ENCODE assay signal across 9 mouse cellular contexts in the genomic region with DNA sequence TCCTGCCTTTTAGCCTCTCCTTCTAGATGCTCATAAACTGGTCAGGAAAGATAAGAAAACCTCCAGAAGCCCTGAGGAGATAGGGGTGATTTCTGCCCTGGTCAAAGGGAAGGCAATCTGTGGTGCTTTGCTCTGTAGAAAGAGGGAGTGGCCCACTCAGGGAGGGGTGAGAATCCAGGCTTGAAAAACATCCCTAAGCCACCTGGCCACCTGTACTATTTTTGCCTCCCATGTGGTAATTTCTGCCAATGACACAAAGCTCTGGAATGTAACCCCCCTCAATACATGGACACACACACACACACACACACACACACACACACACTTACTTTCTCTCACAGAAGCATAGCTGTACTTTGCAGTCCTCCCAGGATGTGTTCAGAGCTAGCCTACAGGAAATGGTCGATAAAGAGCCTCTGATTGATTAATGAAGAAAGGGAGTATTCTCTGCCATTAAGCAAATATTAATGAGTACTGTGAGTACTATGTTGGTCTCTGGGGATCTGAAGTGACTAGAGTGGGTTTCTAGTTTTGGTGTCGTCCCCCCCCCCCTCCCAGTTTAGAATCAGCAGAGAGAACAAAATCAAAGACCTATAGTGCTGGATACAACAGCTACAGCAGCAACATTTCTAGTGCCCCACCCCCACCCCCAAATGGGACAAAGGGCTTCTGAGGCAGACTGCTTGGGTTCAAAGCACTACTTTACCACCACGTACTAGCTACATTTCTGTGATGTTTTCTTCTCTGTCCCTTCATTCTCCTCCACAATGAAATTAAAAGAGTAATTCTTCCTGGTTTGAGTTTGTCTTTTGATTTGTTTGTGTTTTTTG. TPM values are rescaled to one million over a fixed set of nuclear protein-coding genes. Genes with fewer than 3 reads are reported as not detected.
A peak's percentile ranks its signal among the peaks of the same experiment; 100 is the strongest.
DNase-seq lines count a peak whose midpoint lies in the region; ATAC-seq and TF ChIP-seq lines count a peak whose summit lies in the region.
"Had no signal": no experiment of that assay in that cellular context is flagged by ENCODE, and none has a peak within 500 bp of the region (broad histone marks: within the 10 kb centered on the region; RNA-seq: fewer than 3 reads in every experiment).

No protein-coding gene starts in this region.

- 38% methylated on average over 3 of the region's 3 CpGs for WGBS in heart, embryonic 11.5 days (ENCODE audit: insufficient replicate concordance)
- WGBS in thymus, adult 2 months, result 40% methylated on average over 3 of the region's 3 CpGs
- 22% methylated on average over 3 of the region's 3 CpGs for WGBS in kidney, embryonic 15.5 days
- WGBS in stomach, postnatal 0 days, result 38% methylated on average over 3 of the region's 3 CpGs

- ATAC-seq in heart, embryonic 11.5 days (replicated peaks; ENCODE audit: insufficient number of reproducible peaks, low FRiP score, low TSS enrichment), result peak; percentile 76
- peak; percentile 41 for ATAC-seq in kidney, embryonic 15.5 days (replicated peaks; ENCODE audit: low FRiP score)
- ATAC-seq in stomach, postnatal 0 days (ENCODE audit: low FRiP score, low TSS enrichment), result peak; percentile 62

- no peaks in the 10 kb centered on the region for H3K27me3 ChIP-seq in heart, embryonic 11.5 days (ENCODE audit: control insufficient read depth, insufficient read depth, low read length)
- no peaks in the 10 kb centered on the region for H3K27me3 ChIP-seq in thymus, adult 2 months (ENCODE audit: control insufficient read depth, insufficient read depth, low read length)
- H3K27me3 ChIP-seq in kidney, embryonic 15.5 days, result no peaks in the 10 kb centered on the region
- H3K27me3 ChIP-seq in stomach, postnatal 0 days (ENCODE audit: control insufficient read depth, insufficient read depth, low read length), result no peaks in the 10 kb centered on the region
- H3K27me3 ChIP-seq: limb, embryonic 12.5 days had no signal

- peak overlapping the region; percentile 78 for H3K27ac ChIP-seq in heart, embryonic 11.5 days (ENCODE audit: low read depth, low read length)
- H3K27ac ChIP-seq in thymus, adult 2 months (ENCODE audit: control insufficient read depth, insufficient read depth, low read length), result peak overlapping the region; percentile 64
- H3K27ac ChIP-seq in kidney, embryonic 15.5 days, result peak overlapping the region; percentile 70
- H3K27ac ChIP-seq in stomach, postnatal 0 days (replicated peaks), result peak overlapping the region; percentile 71

- no peak for TF ChIP-seq CTCF in thymus, adult 2 months (IDR thresholded peaks at IDR 0.05; ENCODE audit: borderline replicate concordance, control insufficient read depth, extremely low read depth, insufficient read depth, low read length, poor library complexity)
- TF ChIP-seq CTCF in stomach, postnatal 0 days (IDR thresholded peaks at IDR 0.05; ENCODE audit: low read depth), result no peak

- no peaks in the 10 kb centered on the region for H3K9me3 ChIP-seq in heart, embryonic 11.5 days (replicated peaks; ENCODE audit: control insufficient read depth, low read length)
- no peaks in the 10 kb centered on the region for H3K9me3 ChIP-seq in kidney, embryonic 15.5 days (replicated peaks)
- H3K9me3 ChIP-seq in stomach, postnatal 0 days (ENCODE audit: control insufficient read depth, low read length), result no peaks in the 10 kb centered on the region
- H3K9me3 ChIP-seq: limb, embryonic 12.5 days had no signal

- H3K9ac ChIP-seq in heart, embryonic 11.5 days (ENCODE audit: low read depth, low read length), result no peak overlapping the region
- H3K9ac ChIP-seq in kidney, embryonic 15.5 days, result no peak overlapping the region
- no peak overlapping the region for H3K9ac ChIP-seq in stomach, postnatal 0 days (ENCODE audit: low read length)
- H3K9ac ChIP-seq: limb, embryonic 12.5 days had no signal

- no peak for TF ChIP-seq EP300 in stomach, postnatal 0 days (optimal IDR thresholded peaks at IDR 0.05)

- H3K4me1 ChIP-seq in heart, embryonic 11.5 days (ENCODE audit: control insufficient read depth, insufficient read depth, low read length), result peaks cover 46% of the 10 kb centered on the region
- H3K4me1 ChIP-seq in thymus, adult 2 months (replicated peaks; ENCODE audit: control insufficient read depth, insufficient read depth, low read length), result peaks cover 42% of the 10 kb centered on the region
- peaks cover 51% of the 10 kb centered on the region for H3K4me1 ChIP-seq in kidney, embryonic 15.5 days
- H3K4me1 ChIP-seq in stomach, postnatal 0 days (replicated peaks; ENCODE audit: control insufficient read depth, insufficient read depth), result peaks cover 4% of the 10 kb centered on the region; the same call in 1 of the 2 replicates

- no peak for DNase-seq in heart, postnatal 4 days
- peak; percentile 7 for DNase-seq in thymus, adult 2 months
- no peak for DNase-seq in thymus, postnatal 25 days
- DNase-seq in stomach, postnatal 0 days (ENCODE audit: low spot score), result peak; percentile 40
- DNase-seq in cerebellum, adult 11 months, result no peak
- no peak for DNase-seq in urinary bladder, postnatal 10 days (ENCODE audit: low spot score)

- no peak overlapping the region for H3K4me3 ChIP-seq in heart, embryonic 11.5 days (ENCODE audit: low read depth, low read length)
- H3K4me3 ChIP-seq in thymus, adult 2 months (ENCODE audit: control insufficient read depth, insufficient read depth, low read length), result no peak overlapping the region
- no peak overlapping the region for H3K4me3 ChIP-seq in kidney, embryonic 15.5 days (replicated peaks)
- H3K4me3 ChIP-seq in stomach, postnatal 0 days (ENCODE audit: low read depth, low read length), result no peak overlapping the region
- H3K4me3 ChIP-seq: limb, embryonic 12.5 days had no signal

- H3K4me2 ChIP-seq in heart, embryonic 11.5 days, result no peak overlapping the region
- H3K4me2 ChIP-seq in kidney, embryonic 15.5 days, result no peak overlapping the region
- no peak overlapping the region for H3K4me2 ChIP-seq in stomach, postnatal 0 days (replicated peaks; ENCODE audit: low read depth)
- H3K4me2 ChIP-seq: limb, embryonic 12.5 days had no signal

- no peaks in the 10 kb centered on the region for H3K36me3 ChIP-seq in heart, embryonic 11.5 days (ENCODE audit: control insufficient read depth, insufficient read depth, low read length)
- H3K36me3 ChIP-seq in thymus, adult 2 months (ENCODE audit: control insufficient read depth, insufficient read depth, low read length), result no peaks in the 10 kb centered on the region
- H3K36me3 ChIP-seq in kidney, embryonic 15.5 days, result peaks cover 6% of the 10 kb centered on the region; the same call in 1 of the 2 replicates
- no peaks in the 10 kb centered on the region; the same call in 1 of the 2 replicates for H3K36me3 ChIP-seq in stomach, postnatal 0 days (ENCODE audit: control insufficient read depth, insufficient read depth, low read length)

- no peak for TF ChIP-seq POLR2A in thymus, adult 2 months (IDR thresholded peaks at IDR 0.05; ENCODE audit: control insufficient read depth, extremely low read depth, insufficient read depth, low read length, poor library complexity)

RNA-seq across cellular contexts. Expression of a gene that starts 20.0 kb away (rescaled TPM):
- polyA plus RNA-seq in heart, embryonic 11.5 days (2014; fragmentation: Nextera tagmentation; extraction: Ambion mirVana), result 69.8 and 73.1 TPM in 2 replicates
- total RNA-seq in heart, postnatal 4 days (2021), result 10 to 100 TPM; 39.0 to 45.0 TPM
- polyA plus RNA-seq in thymus, adult 2 months (2012; rRNA removed), result 205 and 207 TPM in 2 replicates
- 99.5 and 106 TPM in 2 replicates for polyA plus RNA-seq in kidney, embryonic 15.5 days (2015; fragmentation: Nextera tagmentation; extraction: Ambion mirVana)
- 45.6 and 48.7 TPM in 2 replicates for polyA plus RNA-seq in stomach, postnatal 0 days (2015; fragmentation: Nextera tagmentation; extraction: Ambion mirVana)

RNA-seq across cellular contexts. Expression of a gene that starts 36.2 kb away (rescaled TPM):
- polyA plus RNA-seq in heart, embryonic 11.5 days (2014; fragmentation: Nextera tagmentation; extraction: Ambion mirVana), result 81.0 and 88.3 TPM in 2 replicates
- 10 to 100 TPM; 42.4 to 51.9 TPM for total RNA-seq in heart, postnatal 4 days (2021)
- polyA plus RNA-seq in thymus, adult 2 months (2012; rRNA removed), result 16.1 and 19.1 TPM in 2 replicates
- 88.5 and 98.2 TPM in 2 replicates for polyA plus RNA-seq in kidney, embryonic 15.5 days (2015; fragmentation: Nextera tagmentation; extraction: Ambion mirVana)
- polyA plus RNA-seq in stomach, postnatal 0 days (2015; fragmentation: Nextera tagmentation; extraction: Ambion mirVana), result 14.0 and 17.7 TPM in 2 replicates

RNA-seq across cellular contexts. Expression of a gene that starts 57.6 kb away (rescaled TPM):
- 22.4 and 22.5 TPM in 2 replicates for polyA plus RNA-seq in heart, embryonic 11.5 days (2014; fragmentation: Nextera tagmentation; extraction: Ambion mirVana)
- total RNA-seq in heart, postnatal 4 days (2021), result 10 to 100 TPM; 13.7 to 15.1 TPM
- polyA plus RNA-seq in thymus, adult 2 months (2012; rRNA removed), result 1.6 and 1.9 TPM in 2 replicates
- 16.4 and 20.9 TPM in 2 replicates for polyA plus RNA-seq in kidney, embryonic 15.5 days (2015; fragmentation: Nextera tagmentation; extraction: Ambion mirVana)
- 9.8 and 10.6 TPM in 2 replicates for polyA plus RNA-seq in stomach, postnatal 0 days (2015; fragmentation: Nextera tagmentation; extraction: Ambion mirVana)

Comparison
In these comparisons a context has a peak if more than half of its experiments do, and no peak if none do; other contexts are left out.
1. DNase-seq: peak in thymus, adult 2 months (single experiment) and stomach, postnatal 0 days (single experiment); none in heart, postnatal 4 days (single experiment), thymus, postnatal 25 days (single experiment), cerebellum, adult 11 months (single experiment) and urinary bladder, postnatal 10 days (single experiment).
2. Peak in every context shown above with its lines, with median percentiles within 50 percentile points of each other: ATAC-seq and H3K27ac ChIP-seq.